In genomic region chr4:141254234-141254633, GRCm38 (mm10) we compare ENCODE assay signal across 10 mouse cellular contexts. TPM values are rescaled to one million over a fixed set of nuclear protein-coding genes. Genes with fewer than 3 reads are reported as not detected.
A peak's percentile ranks its signal among the peaks of the same experiment; 100 is the strongest.
DNase-seq lines count a peak whose midpoint lies in the region; ATAC-seq and TF ChIP-seq lines count a peak whose summit lies in the region.
"Had no signal": no experiment of that assay in that cellular context is flagged by ENCODE, and none has a peak within 500 bp of the region (broad histone marks: within the 10 kb centered on the region; RNA-seq: fewer than 3 reads in every experiment).

No protein-coding gene starts in this region.

- no peak overlapping the region for H3K4me3 ChIP-seq in kidney, adult 2 months (ENCODE audit: insufficient read depth, low read depth, low read length)
- H3K4me3 ChIP-seq in ES-Bruce4 (ENCODE audit: low read depth, low read length): peak overlapping the region; percentile 9
- no peak overlapping the region for H3K4me3 ChIP-seq in lung, postnatal 0 days (ENCODE audit: low read depth, low read length)
- H3K4me3 ChIP-seq: neural tube, embryonic 12.5 days had no signal

- no peaks in the 10 kb centered on the region for H3K4me1 ChIP-seq in kidney, adult 2 months (ENCODE audit: control insufficient read depth, insufficient read depth, low read length)
- H3K4me1 ChIP-seq in ES-Bruce4 (ENCODE audit: control insufficient read depth, insufficient read depth, low read length): no peaks in the 10 kb centered on the region
- H3K4me1 ChIP-seq in lung, postnatal 0 days (ENCODE audit: insufficient read depth, low read depth, low read length): no peaks in the 10 kb centered on the region

- no peak for TF ChIP-seq EP300 in ES-Bruce4 (IDR thresholded peaks at IDR 0.05; ENCODE audit: insufficient read depth, low read depth, low read length)
- no peak for TF ChIP-seq EP300 in lung, postnatal 0 days (IDR thresholded peaks at IDR 0.05)

- H3K36me3 ChIP-seq in kidney, adult 2 months (ENCODE audit: control insufficient read depth, insufficient read depth, low read length): no peaks in the 10 kb centered on the region
- no peaks in the 10 kb centered on the region for H3K36me3 ChIP-seq in ES-Bruce4 (ENCODE audit: control insufficient read depth, insufficient read depth, low read length, poor library complexity, severe bottlenecking)
- no peaks in the 10 kb centered on the region for H3K36me3 ChIP-seq in lung, postnatal 0 days (ENCODE audit: insufficient read depth, low read length)
- H3K36me3 ChIP-seq: neural tube, embryonic 12.5 days had no signal

- TF ChIP-seq CTCF in kidney, adult 2 months (conservative IDR thresholded peaks at IDR 0.05; ENCODE audit: insufficient read depth, insufficient read length, low read depth, low read length): no peak
- TF ChIP-seq CTCF in ES-Bruce4 (IDR thresholded peaks at IDR 0.05; ENCODE audit: low read depth, low read length): no peak
- no peak for TF ChIP-seq CTCF in lung, postnatal 0 days (IDR thresholded peaks at IDR 0.05)

- H3K27ac ChIP-seq in kidney, adult 2 months (ENCODE audit: insufficient read depth, low read depth, low read length): no peak overlapping the region
- H3K27ac ChIP-seq in ES-Bruce4 (ENCODE audit: insufficient read depth, low read length): no peak overlapping the region
- H3K27ac ChIP-seq in lung, postnatal 0 days (ENCODE audit: low read length): no peak overlapping the region
- H3K27ac ChIP-seq: neural tube, embryonic 12.5 days had no signal

- H3K4me2 ChIP-seq in lung, postnatal 0 days (replicated peaks; ENCODE audit: low read depth, low read length): no peak overlapping the region
- H3K4me2 ChIP-seq: liver, embryonic 11.5 days; neural tube, embryonic 12.5 days had no signal

- H3K9me3 ChIP-seq in ES-Bruce4 (replicated peaks; ENCODE audit: control insufficient read depth, insufficient read depth, low read length, poor library complexity, severe bottlenecking): no peaks in the 10 kb centered on the region
- no peaks in the 10 kb centered on the region for H3K9me3 ChIP-seq in lung, postnatal 0 days (ENCODE audit: low read length)
- H3K9me3 ChIP-seq: neural tube, embryonic 12.5 days had no signal

- TF ChIP-seq POLR2A in kidney, adult 2 months (IDR thresholded peaks at IDR 0.05; ENCODE audit: low read depth, low read length): no peak
- no peak for TF ChIP-seq POLR2A in ES-Bruce4 (IDR thresholded peaks at IDR 0.05; ENCODE audit: insufficient read depth, low read length)

- H3K27me3 ChIP-seq in kidney, adult 2 months (replicated peaks; ENCODE audit: control insufficient read depth, insufficient read depth, low read length): no peaks in the 10 kb centered on the region
- H3K27me3 ChIP-seq in ES-Bruce4 (ENCODE audit: control insufficient read depth, insufficient read depth, low read length, poor library complexity, severe bottlenecking): no peaks in the 10 kb centered on the region
- no peaks in the 10 kb centered on the region for H3K27me3 ChIP-seq in lung, postnatal 0 days (replicated peaks; ENCODE audit: insufficient read depth, low read length)

- H3K9ac ChIP-seq in ES-Bruce4 (ENCODE audit: low read depth, poor library complexity, severe bottlenecking): peak overlapping the region; percentile 12; the same call in 1 of the 2 replicates
- H3K9ac ChIP-seq in lung, postnatal 0 days (replicated peaks; ENCODE audit: low read depth): no peak overlapping the region
- H3K9ac ChIP-seq: neural tube, embryonic 12.5 days had no signal

- peak; percentile 41; the same call in 1 of the 2 replicates for ATAC-seq in lung, postnatal 0 days

- WGBS in kidney, adult 2 months: 71% methylated on average over 16 of the region's 16 CpGs
- 68% methylated on average over 16 of the region's 16 CpGs for WGBS in lung, postnatal 0 days

- DNase-seq in cerebellum, postnatal 14 days: peak; percentile 54 to 71
- DNase-seq in cerebellum, adult 18-20 months: no peak
- DNase-seq in kidney, postnatal 14 days: peak; percentile 68
- DNase-seq in kidney, adult 2 months: no peak
- peak; percentile 42 for DNase-seq in lung, postnatal 0 days (ENCODE audit: low spot score)
- DNase-seq in natural killer cell, adult 2 months (ENCODE audit: low spot score in 2 of 2): no peak
- DNase-seq in thymus, adult 18-20 months: no peak

RNA-seq across cellular contexts. Expression of gene Arhgef19, which starts 14.9 kb away (rescaled TPM):
- 4.9 and 5.1 TPM in 2 replicates for polyA plus RNA-seq in kidney, adult 2 months (2012; rRNA removed)
- 7.5 and 8.3 TPM in 2 replicates for polyA plus RNA-seq in ES-Bruce4 (2011; ENCODE audit: insufficient read depth, insufficient read length, low read depth, missing spikeins)
- 2.9 and 3.8 TPM in 2 replicates for polyA plus RNA-seq in lung, postnatal 0 days (2015; fragmentation: Nextera tagmentation; extraction: Ambion mirVana)

RNA-seq across cellular contexts. Expression of gene Rsg1, which starts 40.5 kb away (rescaled TPM):
- 1.2 and 1.6 TPM in 2 replicates for polyA plus RNA-seq in kidney, adult 2 months (2012; rRNA removed)
- 1.6 and 2.8 TPM in 2 replicates for polyA plus RNA-seq in ES-Bruce4 (2011; ENCODE audit: insufficient read depth, insufficient read length, low read depth, missing spikeins)
- 2.0 and 2.4 TPM in 2 replicates for polyA plus RNA-seq in lung, postnatal 0 days (2015; fragmentation: Nextera tagmentation; extraction: Ambion mirVana)

RNA-seq across cellular contexts. Expression of gene Epha2, which starts 46.8 kb away (rescaled TPM):
- 8.1 and 9.6 TPM in 2 replicates for polyA plus RNA-seq in kidney, adult 2 months (2012; rRNA removed)
- 44.7 and 51.3 TPM in 2 replicates for polyA plus RNA-seq in ES-Bruce4 (2011; ENCODE audit: insufficient read depth, insufficient read length, low read depth, missing spikeins)
- polyA plus RNA-seq in lung, postnatal 0 days (2015; fragmentation: Nextera tagmentation; extraction: Ambion mirVana): 9.7 and 10.3 TPM in 2 replicates

Comparison
In these comparisons a context has a peak if more than half of its experiments do, and no peak if none do; other contexts are left out.
1. DNase-seq: peak in cerebellum, postnatal 14 days (2 of 2), kidney, postnatal 14 days (single experiment) and lung, postnatal 0 days (single experiment); none in cerebellum, adult 18-20 months (0 of 2), kidney, adult 2 months (single experiment), natural killer cell, adult 2 months (0 of 2) and thymus, adult 18-20 months (0 of 2).